Mouse (Mus musculus) C2C12 (cell line): ENCODE results near the gene Dstn.

Experiments
- CEBPB ChIP-seq: IDR thresholded peaks from one replicate; pipeline ENCODE4 v1.6.1; 2011; ENCODE audit warnings: low read depth, mild to moderate bottlenecking, control low read depth, moderate library complexity
- CTCF ChIP-seq: IDR thresholded peaks from one replicate; pipeline ENCODE4 v1.5.1; 2011; ENCODE audit not compliant: control insufficient read depth, insufficient read depth, insufficient read length
- FOSL1 ChIP-seq: IDR thresholded peaks from one replicate; pipeline ENCODE4 v1.8.0; 2011; ENCODE audit warnings: mild to moderate bottlenecking, low read length; ENCODE audit not compliant: poor library complexity, insufficient read depth, severe bottlenecking
- MAX ChIP-seq: IDR thresholded peaks from one replicate; pipeline ENCODE4 v1.6.1; 2011; ENCODE audit warnings: mild to moderate bottlenecking, control low read depth
- MYOD1 ChIP-seq: IDR thresholded peaks from one replicate; pipeline ENCODE4 v1.6.1; 2011; ENCODE audit warnings: low read depth; ENCODE audit not compliant: control insufficient read depth, insufficient read length
- MYOG ChIP-seq: IDR thresholded peaks from one replicate; pipeline ENCODE4 v1.6.1; 2011; ENCODE audit not compliant: control insufficient read depth, insufficient read length; ENCODE audit errors: extremely low read depth
- USF1 ChIP-seq: IDR thresholded peaks from one replicate; pipeline ENCODE4 v1.6.1; 2011; ENCODE audit warnings: low read depth, mild to moderate bottlenecking, control low read depth, moderate library complexity

GRCm38 (mm10) chr2:143963318-143963717 is 48.2 kb downstream of the Dstn start:
- TF ChIP-seq CTCF, result no peak
- no peak for TF ChIP-seq CEBPB
- no peak for TF ChIP-seq USF1
- TF ChIP-seq MAX, result no peak
- TF ChIP-seq MYOG, result no peak
- no peak for TF ChIP-seq MYOD1
- TF ChIP-seq FOSL1, result no peak
